Mouse (Mus musculus) stomach, embryonic 16.5 days (tissue): ENCODE measurements around the gene 1700021F05Rik. TPM values are rescaled to one million over a fixed set of nuclear protein-coding genes. Genes with fewer than 3 reads are reported as not detected.

ENCODE experiments used
- ATAC-seq: fragments of 200-750 bp; cut with Nextera tagmentation; 2 replicates; pipeline ENCODE4 v1.8.0; 2017; ENCODE audit warnings: moderate number of reproducible peaks, moderate TSS enrichment; ENCODE audit not compliant: insufficient read depth, low FRiP score
- H3K27ac ChIP-seq: fragments of 300-500 bp; sonication (generic); 2 replicates; pipeline ENCODE4 v1.5.1; 2014; ENCODE audit warnings: low read length
- H3K27me3 ChIP-seq: fragments of 300-500 bp; sonication (generic); 2 replicates; pipeline ENCODE4 v1.6.1; 2014; ENCODE audit warnings: low read length, control low read depth, mixed read lengths; ENCODE audit not compliant: control insufficient read depth, insufficient read depth
- H3K36me3 ChIP-seq: fragments of 300-500 bp; sonication (generic); 2 replicates; pipeline ENCODE4 v1.6.1; 2014; ENCODE audit warnings: low read length; ENCODE audit not compliant: control insufficient read depth, insufficient read depth
- H3K4me1 ChIP-seq: fragments of 300-500 bp; sonication (generic); 2 replicates; pipeline ENCODE4 v1.6.1; 2014; ENCODE audit warnings: low read length, control low read depth, mixed read lengths; ENCODE audit not compliant: control insufficient read depth, insufficient read depth
- H3K4me2 ChIP-seq: fragments of 300-500 bp; sonication (generic); 2 replicates; pipeline ENCODE4 v1.6.1; 2014; ENCODE audit warnings: low read depth, low read length, mixed read lengths
- H3K4me3 ChIP-seq: fragments of 300-500 bp; sonication (generic); replicated peaks from 2 replicates; pipeline ENCODE4 v1.5.1; 2014; ENCODE audit warnings: mild to moderate bottlenecking, low read length
- H3K9ac ChIP-seq: fragments of 300-500 bp; sonication (generic); 2 replicates; pipeline ENCODE4 v1.6.1; 2014; ENCODE audit warnings: low read length
- H3K9me3 ChIP-seq: fragments of 300-500 bp; sonication (generic); replicated peaks from 2 replicates; pipeline ENCODE4 v1.6.1; 2016; ENCODE audit warnings: low read length, control low read depth; ENCODE audit not compliant: control insufficient read depth
- WGBS: fragments of 180-500 bp; shearing (Covaris S2); extraction: QIAGEN DNeasy Blood & Tissue Kit; methylation state at CpG from one replicate; pipeline ENCODE4 v1.1.7; 2014; 5-methylcytosine and 5-hydroxymethylcytosine counted together
- polyA plus RNA-seq: library from polyadenylated mRNA; unstranded; fragments of >200 nt; fragmentation: Nextera tagmentation; extraction: Ambion mirVana; gene quantifications from 2 replicates; pipeline ENCODE4 v1.2.1, GENCODE M21; 2015

1700021F05Rik gene
- polyA plus RNA-seq, 1 experiment from 2014 or later = 60.6 TPM

DNA sequence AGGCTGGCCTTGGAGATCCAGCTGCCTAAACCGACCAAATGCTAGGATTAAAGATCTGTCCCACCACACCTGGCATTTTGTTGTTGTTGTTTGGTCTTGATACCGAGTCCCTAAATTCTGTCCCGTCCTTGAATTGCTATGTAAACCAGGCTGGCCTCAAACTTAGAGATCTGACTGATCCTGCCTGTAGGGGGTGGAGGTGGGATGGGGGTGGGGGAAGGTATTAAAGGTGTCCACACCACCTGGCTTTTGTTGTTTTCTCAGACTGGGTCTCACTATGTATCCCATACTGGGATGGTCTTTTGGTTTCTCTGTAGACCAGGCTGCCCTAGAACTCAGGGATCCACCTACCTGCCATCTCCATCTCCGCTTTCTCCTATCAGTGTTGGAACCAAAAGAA is 59.6 kb downstream of the 1700021F05Rik start:
- WGBS = 46% methylated on average over 4 of the region's 4 CpGs
- Histone ChIP-seq H3K27ac (no peak overlapping the region), H3K4me1 (peaks cover 21% of the 10 kb centered on the region), H3K9ac (no peak overlapping the region), H3K4me2 (no peak overlapping the region), H3K9me3 (no peaks in the 10 kb centered on the region), H3K36me3 (no peaks in the 10 kb centered on the region), H3K4me3 (no peak overlapping the region), H3K27me3 (no peaks in the 10 kb centered on the region)
- ATAC-seq = no peak

- H3K36me3 ChIP-seq = no peaks in the 10 kb centered on the region
- ATAC-seq = no peak
- H3K4me3 ChIP-seq = peak overlapping the region; percentile 70
- WGBS = 10% methylated on average over 13 of the region's 13 CpGs
- no peaks in the 10 kb centered on the region for H3K9me3 ChIP-seq
- peak overlapping the region; percentile 96 for H3K27ac ChIP-seq
- H3K9ac ChIP-seq = peak overlapping the region; percentile 94
- H3K27me3 ChIP-seq = no peaks in the 10 kb centered on the region
- H3K4me2 ChIP-seq = peak overlapping the region; percentile 76
- H3K4me1 ChIP-seq = peaks cover 21% of the 10 kb centered on the region
Observed at GRCm38 (mm10) chr10:43480227-43480849, 60.5 kb downstream of the 1700021F05Rik start.

DNA sequence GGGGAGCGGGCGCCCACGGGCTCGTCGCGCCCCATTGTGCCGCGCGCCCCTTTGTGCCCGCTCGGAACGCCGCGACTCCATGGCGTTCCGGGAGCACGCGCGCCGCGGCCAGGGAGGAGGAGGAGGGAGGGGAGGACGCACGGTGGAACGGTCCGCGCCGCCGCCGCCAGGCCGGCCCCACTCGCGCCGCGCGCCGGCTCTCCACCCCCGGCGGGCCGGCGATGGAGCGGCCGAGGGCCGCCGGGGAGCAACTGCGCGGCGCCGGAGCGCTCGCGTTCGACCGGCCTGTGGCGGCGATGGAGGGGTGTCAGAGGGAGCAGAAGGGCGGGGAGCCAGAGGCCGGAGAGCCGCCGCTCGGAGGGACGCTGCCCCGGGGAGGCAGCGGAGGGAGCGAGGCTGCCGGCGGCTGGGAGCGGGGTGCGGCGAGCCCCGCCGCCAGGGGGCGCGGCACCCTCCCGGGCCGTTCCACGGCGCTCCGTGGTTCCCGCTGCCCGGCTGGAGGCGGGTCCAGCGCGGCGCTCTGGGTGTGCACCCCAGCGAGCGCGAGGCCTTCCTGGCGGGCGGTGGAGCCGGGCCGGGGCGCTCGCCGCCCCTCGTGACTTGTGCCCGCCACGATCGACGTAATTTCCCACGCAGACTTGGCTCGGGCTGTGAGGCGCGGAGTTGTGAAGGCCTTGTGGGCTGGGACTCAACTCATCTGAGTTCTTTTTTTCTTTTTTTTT is 61.2 kb downstream of the 1700021F05Rik start:
- WGBS = under 1% methylated on average over 84 of the region's 103 CpGs
- H3K4me3 ChIP-seq = peak overlapping the region; percentile 70
- ATAC-seq = peak; percentile 90
- peaks cover 21% of the 10 kb centered on the region for H3K4me1 ChIP-seq
- H3K9me3 ChIP-seq = no peaks in the 10 kb centered on the region
- peak overlapping the region; percentile 94 for H3K9ac ChIP-seq
- H3K36me3 ChIP-seq = no peaks in the 10 kb centered on the region
- H3K27ac ChIP-seq = peak overlapping the region; percentile 96
- H3K27me3 ChIP-seq = no peaks in the 10 kb centered on the region
- peak overlapping the region; percentile 76 for H3K4me2 ChIP-seq

DNA sequence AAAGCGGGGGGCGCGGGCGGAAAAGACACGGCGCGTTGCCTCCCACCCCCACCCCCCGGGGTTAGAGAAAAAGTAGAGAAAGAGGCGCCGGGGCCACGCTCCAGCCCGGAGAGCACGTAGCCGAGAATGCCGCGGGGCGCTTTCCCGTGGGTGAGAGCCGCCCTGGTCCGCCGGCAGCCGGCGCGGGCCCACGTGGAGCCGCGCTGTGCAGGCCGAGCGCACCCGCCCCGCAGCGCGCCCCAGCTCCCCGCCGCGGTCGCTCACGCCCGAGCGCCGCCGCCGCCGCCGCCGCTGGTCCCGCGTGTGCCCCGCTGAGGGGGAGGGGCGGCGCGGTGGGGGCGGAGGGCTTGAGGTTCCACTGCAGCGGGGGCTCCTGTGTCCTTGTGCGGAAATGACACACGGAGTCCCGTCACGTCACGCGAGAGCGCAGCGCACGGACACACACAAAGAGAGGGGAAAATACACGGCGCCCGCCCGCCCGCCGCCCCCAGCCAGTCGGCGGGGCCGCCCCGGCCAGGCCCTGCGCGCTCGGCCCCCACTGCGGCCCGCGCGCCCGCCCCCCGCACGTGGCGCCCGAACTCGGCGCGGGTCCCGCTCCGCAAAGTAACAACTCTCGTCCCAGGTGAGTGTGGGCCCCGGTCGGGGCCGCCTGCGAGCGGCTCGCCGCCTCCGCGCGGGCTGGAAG is 61.9 kb downstream of the 1700021F05Rik start, which contains the start of gene Bend3:
Bend3 (plus strand) TSS at position 81 of the 685 bp plus-strand sequence.
- no peaks in the 10 kb centered on the region for H3K36me3 ChIP-seq
- peak within 1 kb of the TSS; percentile 70 for H3K4me3 ChIP-seq
- peak within 1 kb of the TSS; percentile 96 for H3K27ac ChIP-seq
- no peaks in the 10 kb centered on the region for H3K9me3 ChIP-seq
- H3K27me3 ChIP-seq = no peaks in the 10 kb centered on the region
- H3K4me2 ChIP-seq = peak within 1 kb of the TSS; percentile 76
- peak within 1 kb of the TSS; percentile 94 for H3K9ac ChIP-seq
- H3K4me1 ChIP-seq = peaks cover 21% of the 10 kb centered on the region
- ATAC-seq = peak; percentile 71
- under 1% methylated on average over 80 of the region's 101 CpGs for WGBS

DNA sequence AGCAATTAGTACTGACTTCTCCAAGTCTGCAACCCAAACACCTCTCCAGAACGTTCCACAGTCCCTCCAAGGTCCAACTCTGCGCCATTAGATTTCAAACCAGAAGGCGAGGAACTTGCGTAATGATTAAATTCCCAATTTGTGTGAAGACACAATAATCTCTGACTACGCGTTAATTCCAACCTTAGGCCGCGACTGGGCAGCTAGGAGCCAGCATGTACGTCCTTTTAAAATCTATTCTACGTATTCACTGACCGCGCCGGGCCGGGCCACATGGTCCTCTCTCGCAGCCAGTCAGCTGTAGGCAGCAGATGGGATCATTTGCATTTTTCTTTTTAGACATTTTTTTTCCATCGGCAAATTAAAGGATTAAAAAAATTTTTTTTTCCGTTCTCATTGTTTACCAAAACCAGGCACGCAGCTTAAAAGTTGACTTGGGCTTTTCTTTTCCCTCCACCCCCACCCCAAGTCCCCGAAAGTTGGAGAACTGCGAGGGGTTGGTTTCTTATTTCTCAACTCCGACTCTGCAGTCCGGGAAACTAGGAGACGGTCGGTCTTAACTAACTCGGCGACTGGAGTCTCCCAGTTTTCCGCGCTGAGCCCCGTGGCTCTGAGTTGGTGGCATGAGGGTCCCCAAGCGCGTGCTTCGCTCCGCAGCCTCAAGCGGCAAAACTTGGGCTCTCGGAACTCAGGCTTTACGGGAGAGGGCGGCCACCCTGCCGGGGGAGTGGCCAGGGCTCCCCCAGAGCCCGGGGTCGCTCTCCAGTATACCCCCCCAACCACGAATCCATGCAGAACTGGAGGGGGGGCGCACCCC is 62.7 kb downstream of the 1700021F05Rik start:
- Histone ChIP-seq H3K4me3 (peak overlapping the region; percentile 70), H3K9ac (peak overlapping the region; percentile 94), H3K27ac (peak overlapping the region; percentile 96), H3K9me3 (no peaks in the 10 kb centered on the region), H3K27me3 (no peaks in the 10 kb centered on the region), H3K4me1 (peaks cover 14% of the 10 kb centered on the region), H3K36me3 (no peaks in the 10 kb centered on the region), H3K4me2 (peak overlapping the region; percentile 76)
- no peak for ATAC-seq
- WGBS = under 1% methylated on average over 41 of the region's 42 CpGs

DNA sequence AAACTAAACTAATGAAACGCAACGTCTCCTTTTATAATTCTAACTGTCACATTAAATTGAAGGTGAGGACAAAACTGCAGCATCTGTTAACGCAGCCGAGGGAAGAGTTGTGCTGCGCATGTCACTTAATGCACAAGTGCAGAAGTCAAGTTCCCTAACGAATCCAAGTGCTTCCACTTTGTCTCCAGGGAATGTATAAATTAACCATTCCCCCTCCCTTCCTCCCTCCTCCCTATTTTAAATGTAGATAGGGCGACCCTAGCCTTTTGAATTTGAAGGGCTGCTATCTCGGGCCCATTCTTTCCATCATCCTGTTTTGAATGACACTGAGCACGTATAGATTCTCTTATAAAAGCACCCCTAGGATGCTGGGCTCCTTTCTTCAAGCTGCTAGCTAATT is 63.3 kb downstream of the 1700021F05Rik start:
- Histone ChIP-seq H3K9me3 (no peaks in the 10 kb centered on the region), H3K27me3 (no peaks in the 10 kb centered on the region), H3K4me2 (peak overlapping the region; percentile 76), H3K4me1 (peaks cover 7% of the 10 kb centered on the region; the same call in 1 of the 2 replicates), H3K9ac (peak overlapping the region; percentile 94), H3K27ac (no peak overlapping the region), H3K4me3 (peak overlapping the region; percentile 70), H3K36me3 (no peaks in the 10 kb centered on the region)
- no peak for ATAC-seq
- 26% methylated on average over 9 of the region's 9 CpGs for WGBS

GRCm38 (mm10) chr10:43475376-43475775 is 65.4 kb downstream of the 1700021F05Rik start:
- H3K4me2 ChIP-seq = no peak overlapping the region
- no peak overlapping the region for H3K9ac ChIP-seq
- H3K4me3 ChIP-seq = no peak overlapping the region
- no peaks in the 10 kb centered on the region for H3K27me3 ChIP-seq
- H3K4me1 ChIP-seq = peaks cover 3% of the 10 kb centered on the region; the same call in 1 of the 2 replicates
- H3K9me3 ChIP-seq = no peaks in the 10 kb centered on the region
- H3K36me3 ChIP-seq = no peaks in the 10 kb centered on the region
- WGBS = 57% methylated on average over 4 of the region's 4 CpGs
- no peak overlapping the region for H3K27ac ChIP-seq
- no peak for ATAC-seq
